Mouse (Mus musculus) MEL (cell line): ENCODE results near the gene Plekhg5.

ENCODE experiments used
- BHLHE40 ChIP-seq: IDR thresholded peaks from 2 replicates; pipeline ENCODE4 v1.6.1; 2012; ENCODE audit warnings: low read depth, mild to moderate bottlenecking, inconsistent platforms, low read length, improper control_type of control experiment, borderline replicate concordance
- EP300 ChIP-seq, 2 experiments: IDR thresholded peaks; 2 replicates each; pipeline ENCODE4 v1.6.1; 2011; ENCODE audit warnings: improper control_type of control experiment in 2 of 2, low read length in 2 of 2, low read depth in 1 of 2, mild to moderate bottlenecking in 1 of 2
- JUND ChIP-seq: IDR thresholded peaks from 2 replicates; pipeline ENCODE4 v1.6.1; 2011; ENCODE audit warnings: low read depth, mild to moderate bottlenecking, improper control_type of control experiment, low read length
- POLR2A ChIP-seq, 2 experiments: IDR thresholded peaks; 2 replicates each; pipeline ENCODE4 v1.6.1; 2011 to 2012; ENCODE audit warnings: low read length in 2 of 2, mild to moderate bottlenecking in 2 of 2, control low read depth in 1 of 2, improper control_type of control experiment in 1 of 2, low read depth in 1 of 2, moderate library complexity in 1 of 2; ENCODE audit not compliant: control insufficient read depth in 1 of 2, insufficient read depth in 1 of 2, poor library complexity in 1 of 2
- POLR2AphosphoS5 ChIP-seq: IDR thresholded peaks from 2 replicates; pipeline ENCODE4 v1.6.1; 2012; ENCODE audit warnings: low read depth, borderline replicate concordance, mild to moderate bottlenecking, inconsistent platforms, low read length, moderate library complexity, mixed read lengths
- UBTF ChIP-seq: IDR thresholded peaks from 2 replicates; pipeline ENCODE4 v1.6.1; 2012; ENCODE audit warnings: low read depth, mild to moderate bottlenecking, inconsistent platforms, low read length, improper control_type of control experiment, moderate library complexity, borderline replicate concordance; ENCODE audit not compliant: insufficient read depth
- USF2 ChIP-seq, 2 experiments: IDR thresholded peaks; 2 replicates each; pipeline ENCODE4 v1.6.1; 2011 to 2012; ENCODE audit warnings: improper control_type of control experiment in 2 of 2, low read length in 2 of 2, borderline replicate concordance in 1 of 2, inconsistent platforms in 1 of 2, low read depth in 1 of 2, mild to moderate bottlenecking in 1 of 2; ENCODE audit not compliant: insufficient read depth in 1 of 2

DNA sequence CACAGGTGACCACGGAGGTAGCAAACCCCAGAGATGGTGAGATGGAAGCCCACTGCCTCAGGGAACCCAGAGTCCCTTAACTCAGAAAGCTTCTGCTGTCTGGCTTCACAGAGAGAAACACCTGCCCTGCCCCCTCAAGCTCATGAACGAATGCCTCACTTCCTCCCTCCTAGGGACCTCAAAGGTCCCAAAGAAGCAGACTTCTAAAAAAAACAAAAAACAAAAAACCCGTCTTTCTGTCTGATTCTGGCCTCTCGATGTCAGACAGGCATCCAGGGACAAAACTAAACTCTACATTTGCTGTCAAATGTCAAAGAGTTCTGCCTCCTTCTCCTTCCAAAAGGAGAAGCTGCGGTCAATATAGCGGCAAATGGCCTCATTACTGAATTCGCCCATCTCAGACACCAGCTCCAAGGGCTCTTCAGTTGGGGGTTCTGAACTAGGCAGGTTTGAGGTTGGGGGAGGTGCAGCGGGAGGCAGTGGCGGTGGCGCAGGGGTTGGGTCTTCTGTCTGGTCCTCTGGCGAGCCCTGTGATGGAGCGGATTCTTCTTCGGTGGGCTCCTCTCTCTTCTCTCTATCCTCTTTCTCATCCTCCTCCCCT is 52.2 kb downstream of the Plekhg5 start:
- TF ChIP-seq BHLHE40 (no peak), POLR2A (IDR thresholded peaks at IDR 0.05; ENCODE audit: control insufficient read depth in 1 of 2, insufficient read depth in 1 of 2, low read depth in 1 of 2, low read length in 2 of 2, poor library complexity in 1 of 2) (no peak), JUND (no peak), UBTF (no peak), POLR2AphosphoS5 (no peak), EP300 (IDR thresholded peaks at IDR 0.05; ENCODE audit: low read depth in 1 of 2, low read length in 2 of 2) (no peak), USF2 (IDR thresholded peaks at IDR 0.05; ENCODE audit: borderline replicate concordance in 1 of 2, insufficient read depth in 1 of 2, low read depth in 1 of 2, low read length in 2 of 2) (no peak)
